8 mouse cellular contexts compared by ENCODE assay signal in the genomic region with DNA sequence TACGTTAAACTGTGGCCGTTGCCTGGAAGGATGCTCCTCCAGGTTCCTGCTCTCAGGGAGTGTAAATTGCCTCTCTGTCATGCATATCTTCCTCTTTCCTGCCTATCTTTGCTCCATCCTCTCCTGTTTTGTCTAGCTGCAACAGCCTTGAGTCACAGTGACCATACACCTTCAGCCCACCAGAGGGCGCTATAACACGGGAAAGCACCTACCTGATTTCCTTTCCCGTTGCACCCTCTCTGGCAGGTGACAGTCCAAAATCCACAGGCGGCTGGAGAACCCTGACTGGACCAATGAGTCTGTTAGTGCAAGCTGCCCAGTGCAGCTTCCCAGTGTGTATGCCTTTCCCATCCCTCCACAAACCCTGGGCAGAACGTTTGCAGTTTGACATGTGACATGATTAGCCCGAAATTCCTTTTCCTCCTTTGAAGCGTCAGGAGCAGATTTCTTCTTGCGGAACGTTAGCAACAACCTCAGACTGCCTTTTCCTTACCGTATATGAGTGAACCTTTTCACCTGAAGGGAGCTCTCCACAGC. TPM values are rescaled to one million over a fixed set of nuclear protein-coding genes. Genes with fewer than 3 reads are reported as not detected.
DNase-seq lines count a peak whose midpoint lies in the region; ATAC-seq and TF ChIP-seq lines count a peak whose summit lies in the region.

No protein-coding gene starts in this region.

- H3K4me1 ChIP-seq in lung, adult 2 months (ENCODE audit: control insufficient read depth, insufficient read depth, low read length): peaks cover 11% of the 10 kb centered on the region

- TF ChIP-seq POLR2A in lung, adult 2 months (IDR thresholded peaks at IDR 0.05; ENCODE audit: borderline replicate concordance, extremely low read depth, low read depth, low read length): no peak

- peak; percentile 58 for ATAC-seq in CD4-positive, CD25-positive, alpha-beta regulatory T cell, adult 4 months

- no peak overlapping the region for H3K4me3 ChIP-seq in lung, adult 2 months (replicated peaks; ENCODE audit: extremely low read depth, low read depth, low read length)

- TF ChIP-seq CTCF in lung, adult 2 months (IDR thresholded peaks at IDR 0.05; ENCODE audit: insufficient read depth, low read length): peak; percentile 96

- DNase-seq in adipocyte (ENCODE audit: low spot score): peak; percentile 79
- DNase-seq in cerebellum, postnatal 36 days: peak; percentile 88 to 92
- DNase-seq in gastrocnemius, postnatal 4 days (ENCODE audit: low spot score in 2 of 2): peak; percentile 70 to 71
- DNase-seq in kidney, postnatal 25 days: peak; percentile 86 to 92
- DNase-seq in lung, adult 2 months: peak; percentile 80
- peak; percentile 77 for DNase-seq in right cerebral cortex, adult 18-20 months
- DNase-seq in urinary bladder, postnatal 25 days (ENCODE audit: low spot score): peak; percentile 76

- WGBS in lung, adult 2 months: 18% methylated on average over 12 of the region's 12 CpGs

RNA-seq across cellular contexts. Expression of a gene that starts 48.1 kb away (rescaled TPM):
- under 1 TPM; 0.13 to 0.22 TPM for polyA plus RNA-seq in CD4-positive, CD25-positive, alpha-beta regulatory T cell, adult 4 months (2017; shearing (Covaris generic))
- total RNA-seq in gastrocnemius, postnatal 4 days (2021): 10 to 100 TPM; 16.8 to 17.2 TPM
- polyA plus RNA-seq in lung, adult 2 months (2012; rRNA removed): 14.5 and 38.8 TPM in 2 replicates

Comparison
In these comparisons a context has a peak if more than half of its experiments do, and no peak if none do; other contexts are left out.
1. RNA of a gene that starts 48.1 kb away (polyA plus RNA-seq): 14.5 to 38.8 TPM in lung, adult 2 months; 0.13 to 0.22 TPM in CD4-positive, CD25-positive, alpha-beta regulatory T cell, adult 4 months; every median in the first group is over 10 times any median in the second.
2. Peak in every context shown above with its lines, with median percentiles within 50 percentile points of each other: DNase-seq.